Mouse (Mus musculus) layer of hippocampus, postnatal 36 days (tissue): ENCODE results near the gene Ifne. TPM values are rescaled to one million over a fixed set of nuclear protein-coding genes. Genes with fewer than 3 reads are reported as not detected.

Experiments used
- DNase-seq, 2 experiments: peaks; one replicate each; pipeline ENCODE4 v3.0.0; 2022
- total RNA-seq, 2 experiments: library from RNA; stranded (reverse); gene quantifications; 2 replicates each; pipeline ENCODE4 v1.2.3; 2021

Gene Ifne
- not detected for total RNA-seq

GRCm38 (mm10) chr4:88880101-88880500 lies at the start of gene Ifne:
TSS of gene Ifne (minus strand) at chr4:88880201.
- no peak for DNase-seq

GRCm38 (mm10) chr4:88928341-88929102 lies 48.5 kb upstream of the Ifne start:
- no peak for DNase-seq

DNA sequence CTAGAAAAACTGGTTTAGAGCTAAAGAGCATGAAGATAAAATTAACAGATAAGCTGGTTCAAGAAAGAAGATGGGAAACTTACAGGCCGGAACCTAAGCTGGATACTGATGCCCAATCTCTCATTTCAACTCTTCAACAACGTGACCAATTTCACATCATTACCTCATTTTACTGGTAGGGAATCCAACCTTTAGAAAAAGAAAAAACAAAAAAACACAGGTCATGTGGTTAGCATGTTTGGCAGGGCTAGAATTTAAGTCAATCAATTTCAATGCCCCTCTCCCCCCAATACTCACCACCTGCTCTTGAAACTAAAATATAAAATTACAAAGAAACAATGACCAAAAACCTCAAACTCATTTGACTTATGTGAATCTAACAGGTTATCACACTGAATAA lies 47.8 kb upstream of the Ifne start:
- no peak for DNase-seq

DNA sequence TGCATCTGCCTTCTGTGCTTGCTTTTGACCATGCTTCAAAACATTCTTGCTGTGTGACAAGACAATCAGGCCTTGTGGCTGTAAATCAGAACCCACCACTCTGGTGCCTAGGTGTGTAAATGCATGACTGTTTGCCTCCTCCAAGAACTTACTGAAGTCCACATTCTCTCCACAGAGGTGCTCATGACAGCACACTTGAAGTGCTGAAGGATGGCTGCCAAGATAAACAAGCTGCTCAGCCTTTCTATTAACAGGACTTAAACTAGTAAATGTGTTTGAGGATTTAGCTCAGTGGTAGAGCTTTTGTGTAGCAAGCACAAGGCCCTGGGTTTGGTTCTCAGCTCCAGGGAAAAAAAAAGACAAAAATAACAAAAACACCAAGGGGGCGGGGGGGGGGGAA lies 46.6 kb upstream of the Ifne start:
- DNase-seq, result no peak

DNA sequence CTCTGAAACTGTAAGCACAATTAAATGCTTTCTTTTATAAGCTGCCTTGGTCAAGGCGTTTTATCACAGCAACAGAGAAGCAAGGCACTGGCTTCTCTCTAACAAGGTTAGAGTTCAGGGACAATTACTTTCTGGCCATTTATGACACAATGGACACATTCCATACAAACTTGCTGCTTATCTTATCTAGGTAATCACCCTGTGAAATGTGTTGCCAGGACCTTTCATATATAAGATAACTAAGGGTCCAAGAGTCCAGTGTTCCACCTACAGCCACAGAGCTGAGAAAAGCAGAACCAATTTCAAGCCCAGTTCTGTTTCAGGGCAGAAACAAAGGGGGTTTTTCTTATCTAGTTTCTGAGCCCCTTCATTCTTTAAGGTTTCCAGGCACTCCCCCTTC lies 46.1 kb upstream of the Ifne start:
- no peak for DNase-seq

DNA sequence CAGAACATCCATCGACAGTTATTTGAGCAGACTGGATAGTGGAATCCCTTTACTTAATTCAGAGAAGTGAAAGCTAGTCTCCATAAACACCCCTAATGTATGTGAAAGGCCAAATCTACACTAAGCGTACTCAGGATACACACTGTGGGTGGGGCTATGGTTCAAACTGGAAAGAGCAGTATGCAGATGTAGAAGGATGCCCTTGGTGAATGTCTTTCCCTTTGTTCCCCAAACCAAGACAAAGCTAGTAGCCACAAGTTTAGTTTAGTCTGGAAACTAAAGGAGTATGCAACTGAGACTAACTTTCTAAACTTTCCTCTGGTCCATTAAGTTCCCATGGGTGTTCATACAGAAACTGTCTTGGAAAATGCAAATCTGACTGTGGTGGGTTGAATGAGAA lies 45.5 kb upstream of the Ifne start:
- no peak for DNase-seq

GRCm38 (mm10) chr4:88921280-88921679 lies 41.3 kb upstream of the Ifne start:
- no peak for DNase-seq

- no peak for DNase-seq
These were observed 37.9 kb upstream of the Ifne start for GRCm38 (mm10) chr4:88917770-88918460.

DNA sequence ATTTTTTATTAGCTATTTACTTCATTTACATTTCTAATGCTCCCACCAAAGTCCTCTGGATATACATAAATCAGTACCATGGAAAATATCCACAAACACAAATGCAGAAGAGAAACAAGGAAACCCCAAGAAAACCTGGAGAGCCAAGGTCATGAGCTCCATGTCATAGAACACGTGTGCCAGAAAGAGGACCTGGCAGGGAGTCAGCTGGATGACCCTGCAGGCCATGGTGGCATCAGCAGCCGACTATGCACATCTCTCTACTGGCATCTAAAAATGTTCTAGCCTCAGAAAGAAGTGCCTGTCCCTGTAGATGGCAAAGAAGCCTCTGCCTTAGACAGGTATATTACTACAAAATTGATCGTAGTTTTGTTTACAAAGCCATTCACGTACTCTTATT lies 36.3 kb upstream of the Ifne start:
- DNase-seq, result no peak

DNA sequence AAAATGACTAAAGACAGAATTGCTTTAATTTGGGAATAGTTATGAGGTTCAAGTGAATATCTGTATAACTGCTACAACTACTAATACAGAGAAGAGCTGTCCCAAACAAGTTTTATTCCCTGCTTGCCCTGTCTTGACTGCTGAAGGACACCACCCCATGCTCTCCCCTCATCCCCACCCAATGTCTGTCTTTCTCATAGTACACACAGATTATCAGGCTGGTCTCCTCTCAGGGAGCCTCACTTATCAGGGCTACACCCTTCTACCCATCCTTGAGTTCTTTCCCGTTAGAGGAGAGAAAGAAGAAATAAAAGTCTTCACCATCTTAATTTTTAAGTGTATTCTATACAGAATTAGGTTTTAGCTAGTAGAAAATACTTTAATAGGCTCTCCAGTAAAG lies 34.0 kb upstream of the Ifne start:
- no peak for DNase-seq

DNA sequence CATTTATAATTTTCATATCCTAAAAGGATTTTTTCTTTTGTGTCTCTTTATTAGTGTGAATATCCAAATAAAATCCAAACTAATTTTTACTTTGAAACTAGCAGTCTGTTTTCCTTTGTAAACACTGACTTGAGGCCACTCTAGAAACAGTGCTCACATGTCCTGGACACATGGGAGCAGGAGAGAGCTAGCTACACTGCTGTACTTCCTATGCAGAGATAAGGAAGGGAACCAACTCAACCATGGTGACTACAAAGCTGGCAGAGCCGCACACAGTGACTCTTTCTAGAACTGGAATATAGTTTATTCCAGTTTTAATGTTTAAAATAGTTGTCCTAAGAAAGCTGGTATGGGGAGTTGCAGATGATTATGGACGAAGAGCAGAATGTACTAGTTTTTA lies 32.9 kb upstream of the Ifne start:
- no peak for DNase-seq

DNA sequence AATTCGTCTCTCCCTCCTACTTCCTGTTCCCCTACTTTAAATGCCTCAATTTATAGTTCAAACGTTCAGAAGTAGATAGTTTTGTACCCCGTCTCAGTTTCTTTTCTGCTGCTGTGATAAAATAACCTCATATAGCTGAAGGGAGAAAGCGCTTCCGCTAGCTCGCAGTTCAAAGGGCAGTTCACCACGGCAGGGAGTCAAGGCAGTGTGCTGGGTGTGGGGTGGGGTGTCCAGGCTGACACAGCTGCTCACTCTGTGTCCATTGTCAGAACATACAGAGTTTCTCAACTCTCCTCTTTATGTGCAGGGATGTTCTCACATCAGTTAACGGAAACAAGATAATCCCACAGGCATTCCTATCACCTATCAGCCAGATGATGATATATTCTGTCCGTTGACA lies 32.2 kb upstream of the Ifne start:
- no peak for DNase-seq

- no peak for DNase-seq
These were observed 29.9 kb upstream of the Ifne start for GRCm38 (mm10) chr4:88909600-88910534.

DNA sequence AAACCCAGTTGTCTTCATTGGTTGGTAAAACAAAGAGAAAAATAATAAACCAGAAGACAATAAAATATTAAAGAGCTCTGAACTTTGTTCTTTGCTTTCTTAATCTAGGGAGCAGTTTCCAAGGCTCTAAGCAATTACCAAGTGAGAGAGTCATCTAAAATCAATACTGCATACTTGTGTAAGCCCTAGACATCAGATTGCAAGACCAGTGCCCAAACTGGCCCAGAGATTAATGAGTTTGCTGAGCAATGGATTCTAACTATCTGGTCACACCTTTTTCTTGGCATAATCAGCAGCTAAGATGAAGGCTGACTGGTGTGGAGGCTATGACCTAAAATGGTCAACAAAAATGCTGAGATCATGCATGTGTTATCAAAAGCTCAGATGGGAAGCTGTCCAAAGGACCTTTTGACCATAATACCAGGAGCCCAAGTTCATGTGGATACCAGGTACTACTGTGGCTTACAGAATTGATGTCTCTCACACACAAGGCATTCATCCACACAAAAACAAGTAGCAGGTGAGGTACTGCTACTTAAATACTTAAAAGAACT lies 13.3 kb upstream of the Ifne start:
- DNase-seq, result no peak

DNA sequence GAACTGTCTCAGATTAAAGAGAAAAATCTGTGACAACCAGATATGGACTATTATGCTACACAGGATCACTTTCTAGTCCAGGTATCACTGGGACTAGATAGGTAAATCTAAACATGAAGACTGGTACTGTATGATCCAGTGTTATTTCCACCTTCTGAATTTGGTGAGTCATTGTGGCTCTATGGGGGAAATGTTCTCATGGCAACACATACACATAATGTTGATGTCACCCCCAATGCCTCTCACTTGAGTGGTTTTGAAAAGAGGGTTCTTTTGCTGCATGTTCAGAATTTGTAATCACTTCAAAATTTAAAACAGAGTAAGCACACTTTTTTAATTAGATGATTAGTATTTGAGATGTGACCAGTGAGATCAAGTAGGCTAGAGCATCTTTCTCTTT lies 8.2 kb upstream of the Ifne start:
- DNase-seq, result no peak

GRCm38 (mm10) chr4:88878772-88879171 lies 1.2 kb downstream of the Ifne start:
- no peak for DNase-seq

DNA sequence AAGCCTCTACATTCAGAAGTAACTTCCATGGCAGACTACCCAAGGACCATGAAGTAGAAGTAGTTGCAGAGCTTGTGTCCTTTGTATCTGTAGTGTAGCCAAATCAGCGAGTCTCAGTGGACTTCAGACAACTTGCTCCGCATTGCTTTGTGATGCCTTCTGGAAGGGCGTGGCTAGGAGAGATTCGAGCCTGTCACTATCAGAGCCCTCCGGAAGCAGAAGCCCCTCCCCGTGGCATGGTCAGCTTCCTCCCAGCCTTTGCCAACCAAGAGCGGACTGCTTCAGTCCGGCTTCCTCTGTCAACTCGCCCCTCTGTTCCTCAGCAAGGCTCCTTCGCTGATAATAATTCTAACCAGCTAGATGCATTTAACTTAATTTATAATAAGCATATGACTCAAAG lies 1.8 kb downstream of the Ifne start:
- DNase-seq, result no peak

GRCm38 (mm10) chr4:88876520-88876919 lies 3.5 kb downstream of the Ifne start:
- no peak for DNase-seq

DNA sequence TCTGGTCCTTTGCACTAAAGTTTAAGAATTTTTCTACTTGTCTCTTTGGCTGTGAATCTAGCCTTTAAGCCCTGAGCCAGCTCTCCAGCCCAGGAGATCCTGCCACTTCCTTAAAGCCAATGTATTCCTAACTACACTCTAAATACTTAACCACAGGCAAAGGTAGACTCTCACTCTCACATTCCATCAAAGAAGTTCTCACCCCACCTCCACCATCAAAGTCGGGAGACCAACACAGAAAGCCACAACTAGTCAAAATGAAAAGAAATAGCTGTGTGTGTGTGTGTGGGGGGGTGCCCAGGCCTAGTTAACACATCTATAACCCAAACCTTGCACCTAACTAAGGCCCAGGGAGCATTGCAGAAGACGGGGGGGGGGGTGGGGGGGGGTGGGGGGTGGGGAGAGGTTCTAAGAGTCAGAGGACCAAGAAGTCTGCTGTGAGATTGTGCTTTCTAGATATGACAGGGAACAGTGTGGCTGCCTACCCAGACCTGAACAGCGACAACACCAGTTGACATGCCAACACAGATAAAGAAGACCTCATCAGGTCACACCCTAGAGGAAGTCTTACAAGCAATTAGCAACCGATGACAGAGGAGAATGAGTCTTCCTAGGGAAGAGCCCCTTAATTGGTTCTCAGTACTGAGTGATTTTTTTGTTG lies 4.4 kb downstream of the Ifne start:
- DNase-seq, result no peak

DNA sequence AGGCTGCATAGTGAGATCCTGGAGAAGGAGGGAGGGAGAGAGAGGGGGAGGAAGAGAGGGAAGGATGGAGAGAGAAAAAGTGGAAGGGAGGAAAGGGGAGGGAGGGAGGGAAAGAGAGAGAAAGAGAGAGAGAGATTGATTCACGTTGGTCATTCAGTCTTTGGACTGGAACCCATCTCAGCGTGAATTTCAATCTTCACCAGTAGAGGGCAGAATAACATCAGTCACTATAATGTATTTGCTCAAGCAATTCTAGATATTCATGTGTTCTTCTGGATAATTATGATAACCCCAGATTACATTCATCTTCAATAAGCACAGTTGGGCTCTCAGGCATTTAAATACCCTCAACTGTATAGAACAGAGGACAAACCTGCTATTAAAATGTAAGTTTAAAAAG lies 7.3 kb downstream of the Ifne start:
- DNase-seq, result no peak

GRCm38 (mm10) chr4:88867926-88868911 lies 11.8 kb downstream of the Ifne start:
- peak; percentile 7 to 17 for DNase-seq
